Mouse (Mus musculus): ENCODE results near the gene Abca7. TPM values are rescaled to one million over a fixed set of nuclear protein-coding genes. Genes with fewer than 3 reads are reported as not detected.
"Not testable (repeated sequence)": the region's sequence is repeated elsewhere in the genome, so short reads cannot be mapped to it uniquely, and the experiment has no call there.

The Abca7 gene
- total RNA-seq, 2 experiments from 2014 or later: 3.2 to 4.2 TPM

DNA sequence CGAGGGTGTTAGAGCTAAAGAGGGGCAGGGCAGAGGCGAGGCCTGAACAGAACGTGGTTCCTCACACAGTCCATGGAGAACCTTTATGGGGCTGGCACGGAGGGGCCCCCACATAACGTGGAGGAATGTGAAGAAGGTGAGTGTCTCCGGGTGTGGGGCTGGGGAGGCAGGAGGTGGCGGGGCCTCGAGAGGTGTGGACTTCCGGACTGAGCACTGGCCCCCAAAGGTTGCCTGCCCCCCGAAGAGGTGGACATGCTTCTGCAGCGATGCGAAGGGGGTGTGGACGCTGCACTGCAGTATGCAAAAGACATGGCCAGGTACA, 25.0 kb downstream of the Abca7 start:
- DNase-seq: no peak

DNA sequence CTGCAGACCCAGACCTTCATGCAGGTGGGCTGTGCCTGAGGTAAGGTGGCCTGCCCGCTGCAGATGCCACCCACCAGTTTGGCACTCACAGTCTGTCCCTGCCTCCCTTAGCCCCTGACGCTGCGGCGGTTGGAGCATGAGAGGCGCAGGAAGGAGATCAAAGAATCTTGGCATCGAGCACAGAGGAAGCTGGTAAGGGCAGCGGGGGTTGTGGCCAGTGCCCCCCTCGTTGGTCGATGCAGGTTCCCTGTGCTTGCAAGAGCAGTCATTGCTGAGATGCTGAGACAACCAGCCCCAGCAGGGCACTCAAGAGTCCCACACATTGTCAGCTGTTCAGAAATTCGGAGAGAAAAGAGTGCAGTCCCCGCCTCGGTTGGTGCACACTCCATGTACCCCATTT, 25.9 kb downstream of the Abca7 start:
- no peak for DNase-seq

DNA sequence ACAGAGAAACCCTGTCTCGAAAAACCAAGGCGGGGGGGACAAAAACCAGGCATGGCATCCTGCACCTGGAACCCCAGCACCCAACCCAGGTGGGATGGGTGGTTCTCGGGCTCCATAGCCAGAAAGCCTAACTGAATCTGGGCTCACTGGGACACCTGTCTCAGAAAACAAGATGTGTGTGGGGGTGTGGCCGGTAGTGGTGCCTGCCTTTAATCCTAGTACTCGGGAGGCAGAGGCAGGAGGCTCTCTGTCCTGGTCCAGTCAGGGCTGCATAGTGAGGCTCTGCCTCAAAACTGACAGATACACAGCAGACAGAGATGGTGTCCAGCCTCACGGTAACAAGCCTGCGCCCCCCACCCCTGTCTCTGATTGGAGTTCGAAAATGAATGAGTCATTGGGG, 26.5 kb downstream of the Abca7 start:
- no peak for DNase-seq

DNA sequence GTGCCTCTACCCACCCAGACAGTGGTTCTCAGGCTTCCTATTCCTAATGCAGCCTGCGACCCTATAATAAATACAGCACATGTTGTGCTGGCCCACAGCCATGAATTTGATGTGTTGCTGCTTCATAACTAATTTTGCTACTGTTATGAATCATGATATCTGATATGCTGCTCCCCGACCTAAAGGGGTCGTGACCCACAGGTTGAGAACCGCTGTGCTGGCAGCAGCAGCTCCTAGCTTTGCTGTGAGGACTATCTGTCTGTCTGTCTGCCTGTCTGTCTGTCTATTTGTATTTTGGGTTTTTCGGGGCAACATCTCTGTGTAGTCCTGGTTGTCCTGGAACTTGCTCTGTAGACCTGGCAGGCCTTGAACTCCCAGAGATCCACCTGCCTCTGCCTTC, 27.5 kb downstream of the Abca7 start:
- DNase-seq: no peak

DNA sequence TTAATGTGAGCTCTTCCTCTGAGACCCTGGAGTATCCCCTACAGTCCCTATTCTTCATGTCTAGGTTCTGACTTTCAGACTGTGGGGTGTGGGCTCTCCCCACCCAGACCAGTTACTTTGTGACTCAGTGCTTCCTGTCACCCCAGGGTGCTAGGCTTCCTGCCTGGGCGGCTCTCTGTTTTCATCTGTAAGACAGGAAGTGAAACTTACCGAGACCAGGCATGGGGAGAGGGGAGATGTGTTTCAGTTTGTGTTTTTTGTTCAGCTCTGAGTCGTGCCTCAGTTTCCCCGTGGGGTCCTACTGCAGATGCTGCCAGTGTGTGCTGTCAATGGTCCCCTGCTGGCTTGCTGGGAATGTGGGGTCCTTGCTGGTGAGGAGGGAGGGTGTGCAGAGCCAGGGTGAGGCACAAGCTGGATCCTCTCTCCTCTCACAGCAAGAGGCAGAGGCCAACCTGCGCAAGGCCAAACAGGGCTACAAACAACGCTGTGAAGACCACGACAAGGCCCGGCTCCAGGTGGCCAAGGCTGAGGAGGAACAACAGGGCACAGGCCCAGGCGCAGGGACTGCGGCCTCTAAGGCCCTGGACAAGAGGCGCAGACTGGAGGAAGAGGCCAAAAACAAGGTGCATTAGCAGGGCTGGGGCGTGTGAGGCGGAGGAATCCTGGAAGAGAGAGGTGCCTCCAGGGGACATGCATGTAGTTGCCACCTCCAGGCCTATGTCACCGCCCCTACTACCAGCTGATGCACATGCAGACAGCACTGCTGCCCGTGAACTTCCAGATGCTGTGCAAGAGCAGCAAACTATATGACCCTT, 28.1 kb downstream of the Abca7 start:
- DNase-seq: no peak

DNA sequence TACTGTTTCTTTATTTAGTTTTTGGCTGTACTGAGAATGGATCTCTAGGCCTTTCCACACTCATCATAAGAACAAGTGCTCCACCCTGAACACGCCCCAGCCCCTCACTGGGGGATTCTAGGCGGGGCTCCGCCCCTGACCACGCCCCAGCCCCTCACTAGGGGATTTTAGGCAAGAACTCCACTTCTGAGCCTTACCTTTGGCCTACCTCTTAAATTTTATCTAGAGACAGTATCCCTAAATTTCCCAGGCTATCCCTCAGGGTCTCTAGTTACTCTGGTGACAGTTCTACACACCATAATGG, 28.7 kb downstream of the Abca7 start:
- no peak for DNase-seq

DNA sequence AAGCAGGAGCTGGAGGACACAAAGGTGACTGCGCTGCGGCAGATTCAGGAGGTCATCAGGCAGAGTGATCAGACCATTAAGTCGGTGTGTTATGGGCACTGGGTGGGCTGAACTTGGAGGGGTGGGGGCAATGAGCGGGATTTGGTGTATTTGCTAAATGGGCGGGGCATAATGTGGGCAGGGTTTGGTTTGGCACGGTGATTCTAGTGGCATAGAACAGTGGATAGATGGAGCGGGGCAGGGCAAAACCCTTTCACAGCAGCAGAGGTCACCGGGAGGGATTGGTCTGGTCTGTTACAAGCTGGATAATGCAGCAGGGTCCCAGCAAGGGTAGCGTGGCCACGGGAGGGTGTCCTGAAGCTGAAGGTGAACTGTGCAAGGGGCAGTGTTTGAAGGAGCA, 29.2 kb downstream of the Abca7 start:
- DNase-seq: no peak

DNA sequence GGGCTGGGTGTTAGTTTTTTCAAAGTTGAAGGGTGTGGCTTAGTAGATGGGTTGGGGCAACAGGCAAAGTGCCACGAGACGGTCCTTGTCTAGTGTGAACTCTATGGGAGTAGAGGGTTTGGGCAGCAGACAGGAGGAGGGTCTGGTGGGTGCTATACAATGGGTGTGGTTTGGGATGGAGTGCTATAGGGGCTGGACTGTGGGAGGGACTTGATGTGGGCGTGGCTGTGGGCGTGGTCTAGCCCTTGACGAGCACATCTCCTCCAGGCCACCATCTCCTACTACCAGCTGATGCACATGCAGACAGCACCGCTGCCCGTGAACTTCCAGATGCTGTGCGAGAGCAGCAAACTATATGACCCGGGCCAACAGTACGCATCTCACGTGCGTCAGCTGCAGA, 29.6 kb downstream of the Abca7 start:
- no peak for DNase-seq

DNA sequence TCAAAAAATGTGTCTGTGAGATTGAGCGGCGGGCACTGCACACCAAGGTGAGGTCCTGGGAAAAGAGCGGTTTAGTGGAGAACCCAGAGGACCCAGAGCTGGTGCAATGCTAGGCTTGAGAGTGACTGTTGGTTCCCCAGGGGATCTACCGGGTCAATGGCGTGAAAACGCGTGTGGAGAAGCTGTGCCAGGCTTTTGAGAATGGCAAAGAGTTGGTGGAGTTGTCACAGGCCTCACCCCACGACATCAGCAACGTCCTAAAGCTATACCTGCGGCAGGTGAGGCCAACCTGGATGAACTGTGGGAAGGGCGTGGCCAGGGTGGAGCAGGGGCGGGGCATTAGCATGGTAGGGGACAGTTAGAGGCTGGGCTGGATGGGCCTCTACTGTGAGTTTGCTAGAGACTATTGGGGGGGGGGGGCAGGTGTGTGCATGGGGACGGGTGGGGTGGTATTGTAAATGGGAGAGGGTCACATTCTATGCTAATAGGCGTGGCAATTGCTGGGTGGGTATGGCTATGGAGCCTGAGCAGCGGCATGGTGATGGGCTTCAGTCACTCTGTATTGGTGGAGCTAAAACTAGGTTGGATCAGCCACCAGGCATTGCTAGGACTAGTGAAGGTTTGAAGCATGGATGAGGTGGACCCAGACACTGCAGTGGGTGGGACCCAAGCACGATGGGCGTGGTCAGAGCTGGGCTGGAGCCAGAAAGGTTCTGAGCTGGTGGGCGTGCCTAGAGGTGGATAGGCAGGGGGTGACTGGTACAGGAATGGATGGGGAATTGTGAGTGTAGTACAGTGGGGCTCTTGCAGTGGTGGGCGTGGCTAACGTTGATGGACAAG, 31.6 kb downstream of the Abca7 start:
- DNase-seq: no peak

DNA sequence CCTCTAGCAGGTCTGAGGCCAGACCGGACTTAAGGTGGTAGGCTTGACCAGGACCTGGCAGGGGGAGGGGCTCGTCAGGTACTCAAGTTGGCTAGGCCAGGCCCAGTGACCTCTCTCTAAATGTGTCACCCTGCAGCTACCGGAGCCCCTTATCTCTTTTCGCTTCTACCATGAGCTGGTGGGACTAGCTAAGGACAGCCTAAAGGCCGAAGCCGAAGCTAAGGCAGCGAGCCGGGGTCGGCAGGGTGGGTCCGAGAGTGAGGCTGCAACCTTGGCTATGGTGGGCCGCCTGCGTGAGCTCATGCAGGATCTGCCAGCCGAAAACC, 32.2 kb downstream of the Abca7 start:
- no peak for DNase-seq

DNA sequence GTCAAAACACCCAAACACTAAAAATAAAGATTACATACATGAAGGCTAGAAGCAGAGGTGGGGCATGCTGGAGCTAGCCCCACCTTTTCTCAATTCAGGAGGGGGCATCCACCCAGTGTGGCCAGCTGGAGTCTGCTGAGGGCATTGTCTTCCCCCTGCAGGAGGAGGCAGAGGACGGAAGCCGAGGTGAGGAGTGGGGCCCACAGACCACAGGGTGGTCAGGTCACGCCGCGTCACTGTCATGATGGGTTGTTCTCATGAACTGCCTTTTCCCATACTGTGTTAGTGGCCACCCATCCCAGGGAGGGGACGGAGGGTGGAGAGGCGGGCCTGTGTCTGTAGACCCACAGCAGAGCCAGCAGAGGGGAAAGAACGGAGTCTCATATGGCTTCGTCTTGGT, 33.9 kb downstream of the Abca7 start:
- no peak for DNase-seq

DNA sequence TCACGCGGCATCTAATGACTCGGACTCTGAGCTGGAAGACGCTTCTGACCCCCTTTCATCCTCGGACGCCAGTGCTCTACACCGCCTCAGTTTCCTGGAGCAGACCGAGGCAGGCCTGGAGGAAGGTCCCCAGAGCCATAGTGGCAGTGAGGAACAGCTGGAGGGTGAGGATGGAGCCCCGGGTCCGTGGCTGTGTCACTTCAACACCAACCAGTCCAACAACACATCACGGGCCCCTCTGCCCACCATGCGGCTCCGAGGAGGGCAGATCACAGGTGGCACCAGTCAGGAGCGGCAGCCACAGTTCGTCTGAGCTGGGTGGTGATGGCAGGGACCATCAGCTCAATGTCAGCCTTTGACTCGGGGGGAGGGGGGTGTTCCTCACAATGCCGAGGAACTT, 34.4 kb downstream of the Abca7 start:
- DNase-seq: no peak

DNA sequence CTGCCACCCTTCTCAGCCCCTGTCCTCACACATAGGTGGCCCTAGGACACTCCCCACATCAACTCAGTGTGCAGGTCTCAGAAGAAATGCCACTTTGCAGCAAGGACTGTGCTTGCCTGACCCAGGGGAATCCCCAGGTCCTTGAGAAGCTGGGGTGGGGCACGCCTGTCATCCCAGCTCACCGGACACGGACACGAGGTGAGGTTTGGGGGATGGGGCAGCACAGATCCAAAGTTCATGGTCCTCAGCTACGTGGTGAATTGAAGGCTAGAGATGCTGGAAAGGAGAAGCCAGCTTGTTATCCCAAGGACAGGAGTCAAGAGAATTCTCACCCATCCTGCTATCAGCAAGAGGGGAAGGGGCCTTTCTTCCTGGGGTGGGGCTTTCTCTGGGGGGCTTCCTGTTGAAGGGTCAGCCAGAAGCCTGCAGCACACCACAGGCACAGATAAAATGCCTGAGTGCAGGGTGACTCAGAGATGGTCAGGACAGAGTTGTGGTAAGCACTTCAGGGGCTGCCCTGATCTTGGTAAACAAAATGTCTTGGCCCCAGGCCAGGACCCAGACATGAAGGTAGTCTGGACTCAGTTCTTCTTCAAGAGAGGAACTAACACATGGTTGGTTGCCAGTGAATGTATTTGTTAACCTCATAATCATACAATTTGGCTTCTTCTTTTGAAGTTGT, 36.6 kb downstream of the Abca7 start:
- no peak for DNase-seq

DNA sequence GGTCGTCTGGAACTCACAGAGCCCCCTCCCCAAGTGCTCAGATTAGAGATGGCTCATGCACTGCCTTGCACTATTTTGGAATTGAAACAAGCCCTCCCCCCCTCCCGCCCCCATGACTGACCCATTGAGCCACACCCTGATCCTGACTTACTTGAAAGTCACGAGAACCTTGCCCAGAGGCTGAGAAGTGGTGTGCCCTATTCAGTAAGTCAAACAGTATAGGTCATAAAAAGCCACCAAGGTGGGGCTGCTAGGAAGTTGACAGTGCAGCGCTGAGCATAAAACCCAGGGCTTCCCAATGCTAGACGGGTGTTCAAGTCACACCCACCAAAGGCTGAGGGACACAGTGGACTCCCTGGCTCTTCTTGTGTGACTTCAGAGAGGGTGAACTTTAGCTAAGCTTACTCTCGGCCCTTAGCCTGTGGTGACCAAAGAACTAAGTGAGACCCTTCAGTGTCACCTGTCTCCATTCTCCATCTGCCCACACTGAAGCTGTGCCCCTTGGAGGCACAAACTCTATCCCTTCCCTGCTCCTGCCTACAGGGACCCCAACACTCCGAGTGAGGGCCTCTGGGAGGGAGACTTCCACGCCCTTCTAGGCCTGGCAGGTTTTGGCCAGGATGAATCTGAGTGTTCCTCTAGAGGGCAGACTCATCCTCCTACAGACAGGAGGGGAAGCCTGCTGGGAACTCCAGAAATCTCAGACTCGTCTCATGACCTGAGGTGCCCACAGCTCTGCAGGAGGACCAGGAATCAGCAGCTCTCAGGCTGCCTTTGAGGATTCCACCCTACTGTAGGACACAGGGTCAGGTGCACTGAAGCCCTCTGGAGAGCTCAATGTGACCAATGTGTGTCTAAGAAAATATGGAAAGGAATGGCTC, 37.5 kb downstream of the Abca7 start:
- no peak for DNase-seq

DNA sequence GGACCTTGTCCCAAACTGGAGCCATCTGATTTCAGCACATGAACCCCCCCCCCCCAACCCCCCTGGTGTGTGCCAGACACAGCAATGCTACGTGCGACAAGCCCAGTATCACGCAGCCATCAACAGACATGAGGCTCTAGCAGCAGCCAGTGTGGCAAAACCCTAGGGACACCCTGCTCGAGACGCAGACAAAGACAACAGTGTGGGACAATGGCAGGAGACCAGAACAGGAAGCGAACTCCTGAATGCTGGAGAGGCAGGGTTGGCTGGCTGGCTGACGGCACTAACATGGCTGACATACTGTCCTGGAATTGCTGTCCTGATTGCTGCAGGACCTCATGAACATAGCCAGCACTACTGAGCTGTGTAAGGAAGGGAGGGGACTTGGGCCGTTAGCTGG, 38.9 kb downstream of the Abca7 start:
- no peak for DNase-seq

DNA sequence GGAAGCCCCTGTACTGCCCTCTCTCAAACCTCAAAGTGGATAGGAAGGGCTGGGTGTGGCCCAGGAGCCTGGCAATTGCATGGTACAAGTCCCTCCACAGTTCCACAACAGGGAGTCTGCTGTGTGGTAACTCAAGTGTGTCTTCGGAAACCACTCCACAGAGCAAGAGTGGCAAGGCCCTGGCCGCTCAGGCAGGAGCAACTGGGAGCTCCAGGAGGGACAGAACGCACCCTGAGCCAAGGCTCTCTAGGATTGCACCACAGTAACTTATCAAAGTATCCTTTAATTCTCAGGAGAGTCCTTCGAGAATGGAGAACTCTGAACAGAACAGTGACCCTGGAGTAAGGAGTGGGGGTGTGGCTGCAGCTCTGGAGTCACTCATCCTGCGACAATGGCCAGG, 39.4 kb downstream of the Abca7 start:
- DNase-seq: no peak

DNA sequence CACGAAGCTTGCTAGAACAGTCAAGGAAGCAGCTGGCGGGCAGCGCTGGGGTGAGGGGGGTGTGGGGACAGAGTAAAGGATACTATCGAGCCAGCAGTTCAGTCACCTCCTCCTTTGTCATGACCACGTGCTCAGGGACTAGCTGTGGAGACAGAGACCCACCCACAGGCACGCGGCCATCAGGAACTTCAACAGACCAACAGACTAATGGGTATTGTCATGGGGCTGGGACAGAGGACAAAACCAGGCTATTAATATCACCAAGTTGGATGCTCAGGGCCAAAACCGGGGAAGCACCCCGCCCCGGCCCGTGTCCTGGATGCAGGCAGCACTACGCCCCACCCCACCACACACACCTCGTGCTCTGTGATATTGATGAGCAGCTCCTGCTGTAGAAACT, 40.5 kb downstream of the Abca7 start:
- DNase-seq: no peak

DNA sequence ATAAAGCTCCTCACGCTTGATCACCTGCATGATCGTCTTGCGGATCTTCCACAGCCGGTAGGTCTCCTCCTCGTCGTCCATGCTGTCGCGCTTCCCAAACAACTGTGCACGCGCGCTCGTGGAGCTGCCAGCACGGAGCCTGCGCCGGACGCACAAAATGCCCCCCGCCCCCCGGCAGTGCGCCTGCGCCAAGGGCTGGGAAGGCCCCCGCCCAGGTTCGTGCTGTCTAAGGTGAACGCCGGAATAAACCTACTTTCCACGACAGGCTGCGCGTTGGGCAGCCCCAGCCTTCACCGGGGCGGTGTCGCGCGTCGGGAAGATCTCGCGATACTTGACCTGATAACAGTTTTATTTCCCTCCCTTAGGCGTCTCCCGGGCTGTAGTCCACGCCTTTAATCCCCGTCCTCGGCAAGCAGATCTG, 43.3 kb downstream of the Abca7 start, which contains the start of gene Polr2e:
Gene Polr2e (minus strand): TSS at position 237 of the 421 bp plus-strand sequence.
- peak; percentile 95 for DNase-seq

DNA sequence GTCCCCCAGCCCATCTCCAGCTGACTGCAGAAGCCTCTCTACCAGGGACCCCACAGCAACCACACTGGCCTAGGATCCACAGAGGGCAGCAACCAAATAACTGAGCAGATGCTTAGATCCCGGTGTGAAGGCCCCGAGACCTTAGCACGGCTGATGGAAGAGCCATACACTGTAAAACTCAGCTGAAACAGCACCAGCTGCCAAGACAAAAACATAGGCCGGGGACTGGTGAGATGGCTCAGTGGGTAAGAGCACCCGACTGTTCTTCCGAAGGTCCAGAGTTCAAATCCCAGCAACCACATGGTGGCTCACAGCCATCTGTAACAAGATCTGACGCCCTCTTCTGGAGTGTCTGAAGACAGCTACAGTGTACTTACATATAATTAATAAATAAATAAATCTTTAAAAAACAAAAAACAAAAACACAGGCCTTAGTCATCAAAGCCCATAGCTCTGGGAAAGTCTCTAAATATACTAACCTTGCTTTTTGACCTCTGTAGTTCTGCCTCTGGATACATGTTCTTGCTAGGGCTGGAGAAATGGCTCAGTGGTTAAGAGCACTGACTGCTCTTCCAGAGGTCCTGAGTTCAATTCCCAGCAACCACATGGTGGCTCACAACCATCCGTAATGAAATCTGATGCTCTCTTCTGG, 45.2 kb downstream of the Abca7 start:
- DNase-seq: not testable (repeated sequence)

DNA sequence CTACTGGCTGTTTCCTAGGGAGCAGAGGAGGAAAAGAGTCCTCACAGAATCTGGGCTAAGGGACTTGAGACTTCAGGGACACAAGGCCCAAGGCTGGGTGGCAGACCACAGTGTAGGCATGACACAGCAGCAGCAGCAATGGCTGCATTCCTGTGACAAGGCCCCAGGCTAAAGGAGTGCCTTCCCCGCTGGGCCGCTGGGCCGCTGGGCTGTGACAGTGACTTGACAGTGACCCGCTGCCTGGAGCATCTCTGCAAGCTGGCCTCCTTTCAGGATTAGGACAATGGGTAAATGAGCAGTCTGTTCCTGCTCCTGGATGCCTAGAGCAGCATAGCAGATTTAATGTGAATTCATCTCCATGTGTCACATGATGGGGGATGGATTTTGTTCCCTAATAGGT, 47.8 kb downstream of the Abca7 start:
- no peak for DNase-seq

DNA sequence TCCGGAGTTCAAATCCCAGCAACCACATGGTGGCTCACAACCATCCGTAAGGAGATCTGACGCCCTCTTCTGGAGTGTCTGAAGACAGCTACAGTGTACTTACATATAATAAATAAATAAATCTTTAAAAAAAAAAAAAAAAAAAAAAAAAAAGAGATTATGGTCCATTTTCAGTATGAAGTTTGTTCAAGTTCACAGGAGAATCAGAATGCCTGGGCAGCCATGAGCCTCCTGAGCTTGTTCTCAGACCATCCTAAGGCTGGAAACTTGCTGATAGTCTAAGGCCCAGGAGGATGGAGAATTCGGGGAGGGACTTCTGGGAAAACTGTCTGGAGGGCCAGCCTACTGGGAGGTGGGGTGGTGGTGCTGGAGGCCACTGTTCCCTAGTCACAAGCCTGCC, 49.1 kb downstream of the Abca7 start:
- DNase-seq: not testable (repeated sequence)

DNA sequence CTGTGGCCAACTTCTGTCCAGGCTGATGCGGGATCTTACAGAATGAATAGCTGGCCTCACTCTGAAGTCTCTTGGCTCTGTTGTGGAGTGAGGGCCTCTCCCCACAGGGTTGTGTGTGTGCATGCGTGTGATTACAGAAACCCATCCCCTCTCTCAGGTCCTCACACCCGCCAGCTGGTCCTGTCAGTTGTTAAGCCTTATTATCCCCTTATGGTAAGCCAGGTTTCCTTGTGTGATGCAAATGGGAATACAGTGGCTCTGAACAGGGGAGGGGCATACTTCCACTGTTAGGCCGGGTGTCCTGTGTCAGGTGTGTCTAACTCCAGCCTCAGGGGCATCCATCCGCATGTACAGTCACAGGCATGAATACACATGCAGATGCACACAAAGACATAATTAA, 49.5 kb downstream of the Abca7 start:
- DNase-seq: no peak
